Mouse (Mus musculus): ENCODE results near the gene Olfr1465. TPM values are rescaled to one million over a fixed set of nuclear protein-coding genes. Genes with fewer than 3 reads are reported as not detected.

Olfr1465 gene
- not detected in 2 replicates for polyA plus RNA-seq (2021; fragmentation: Nextera tagmentation)
- long read RNA-seq, experiment 1 = 0 reads
- long read RNA-seq, experiment 2 = 0 reads

GRCm38 (mm10) chr19:13315441-13315840 lies at the start of gene Olfr1465:
TSS of gene Olfr1465 (minus strand) at chr19:13315541.

GRCm38 (mm10) chr19:13361936-13362335 lies 46.6 kb upstream of the Olfr1465 start, which contains the start of gene Olfr1467:
TSS of gene Olfr1467 (plus strand) at chr19:13362236.

GRCm38 (mm10) chr19:13338562-13338961 lies 23.2 kb upstream of the Olfr1465 start, which contains the start of gene Olfr1466:
TSS of gene Olfr1466 (plus strand) at chr19:13338862.

Other genes with a start within 250 kb of the Olfr1465 start
- gene Olfr1457, start 217.7 kb downstream of the Olfr1465 start, polyA plus RNA-seq (2021; fragmentation: Nextera tagmentation) = not detected in 2 replicates
- not detected in 2 replicates for gene Olfr1458, start 208.8 kb downstream of the Olfr1465 start, polyA plus RNA-seq (2021; fragmentation: Nextera tagmentation)
- not detected in 2 replicates for gene Olfr1459, start 166.0 kb downstream of the Olfr1465 start, polyA plus RNA-seq (2021; fragmentation: Nextera tagmentation)
- not detected in 2 replicates for gene Olfr1461, start 152.5 kb downstream of the Olfr1465 start, polyA plus RNA-seq (2021; fragmentation: Nextera tagmentation)
- gene Olfr1462, start 129.8 kb downstream of the Olfr1465 start, polyA plus RNA-seq (2021; fragmentation: Nextera tagmentation) = not detected in 2 replicates
- gene Olfr1463, start 84.2 kb downstream of the Olfr1465 start, polyA plus RNA-seq (2021; fragmentation: Nextera tagmentation) = not detected in 2 replicates
- gene Olfr1466, start 23.3 kb upstream of the Olfr1465 start, polyA plus RNA-seq (2021; fragmentation: Nextera tagmentation) = not detected in 2 replicates
- not detected in 2 replicates for gene Olfr1467, start 46.7 kb upstream of the Olfr1465 start, polyA plus RNA-seq (2021; fragmentation: Nextera tagmentation)
- not detected in 2 replicates for gene Olfr1469, start 92.3 kb upstream of the Olfr1465 start, polyA plus RNA-seq (2021; fragmentation: Nextera tagmentation)
- not detected in 2 replicates for gene Olfr1471, start 127.9 kb upstream of the Olfr1465 start, polyA plus RNA-seq (2021; fragmentation: Nextera tagmentation)
- gene Olfr1472, start 140.5 kb upstream of the Olfr1465 start, polyA plus RNA-seq (2021; fragmentation: Nextera tagmentation) = not detected in 2 replicates
- gene Olfr1474, start 154.0 kb upstream of the Olfr1465 start, polyA plus RNA-seq (2021; fragmentation: Nextera tagmentation) = not detected in 2 replicates
- not detected in 2 replicates for gene Olfr1475, start 164.7 kb upstream of the Olfr1465 start, polyA plus RNA-seq (2021; fragmentation: Nextera tagmentation)
- gene Olfr1477, start 185.0 kb upstream of the Olfr1465 start, polyA plus RNA-seq (2021; fragmentation: Nextera tagmentation) = not detected in 2 replicates
- not detected in 2 replicates for gene Olfr1480, start 212.4 kb upstream of the Olfr1465 start, polyA plus RNA-seq (2021; fragmentation: Nextera tagmentation)

Measured in layer of hippocampus, adult 6 months (tissue).